Mouse (Mus musculus): ENCODE measurements around the gene Pipox.

DNA sequence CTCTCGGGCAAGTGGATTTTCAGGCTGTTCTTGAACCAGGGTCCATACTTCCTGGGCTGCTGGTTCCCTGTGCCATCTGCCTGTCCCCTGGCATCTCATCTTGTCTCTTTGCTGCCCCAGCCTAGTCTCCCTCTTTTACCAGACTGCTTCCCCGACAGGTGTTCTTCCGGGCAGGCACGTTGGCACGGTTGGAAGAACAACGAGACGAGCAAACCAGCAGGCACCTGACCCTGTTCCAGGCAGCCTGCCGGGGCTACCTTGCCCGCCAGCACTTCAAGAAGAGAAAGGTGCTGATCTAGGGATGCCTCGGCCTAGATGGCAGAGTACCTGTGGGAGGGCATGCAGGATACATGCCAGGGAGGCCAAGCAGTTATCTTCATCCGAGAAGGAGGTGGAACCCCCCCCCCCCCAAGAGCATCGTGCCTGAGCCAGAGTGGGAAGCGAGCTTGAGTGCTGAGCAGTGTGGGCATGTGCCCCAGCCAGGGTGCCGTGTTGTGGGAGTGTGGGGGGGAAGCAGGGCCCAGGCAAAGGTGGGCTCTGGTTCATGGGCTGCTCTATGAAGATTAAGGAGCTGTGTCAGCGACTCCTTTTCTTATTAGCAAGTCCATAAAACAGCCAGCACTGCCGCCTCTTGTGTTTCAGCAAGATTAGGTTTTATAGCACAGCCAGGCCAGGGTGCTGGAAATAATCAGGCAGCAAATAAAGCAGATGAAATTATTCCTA lies 53.2 kb downstream of the Pipox start:
- TF ChIP-seq POLR2A (IDR thresholded peaks at IDR 0.05; ENCODE audit: control insufficient read depth, extremely low read depth, insufficient read depth, low read length, poor library complexity) (no peak), CTCF (IDR thresholded peaks at IDR 0.05; ENCODE audit: borderline replicate concordance, control insufficient read depth, extremely low read depth, insufficient read depth, low read length, poor library complexity) (no peak)
